Mouse (Mus musculus): ENCODE results near the gene Prkce. TPM values are rescaled to one million over a fixed set of nuclear protein-coding genes. Genes with fewer than 3 reads are reported as not detected.

Gene Prkce
- polyA plus RNA-seq, 1 experiment from 2014 or later = 4.4 TPM

GRCm38 (mm10) chr17:86226198-86226597 lies 58.6 kb downstream of the Prkce start:
- H3K27ac ChIP-seq (ENCODE audit: low read length) = no peak overlapping the region
- H3K4me1 ChIP-seq (ENCODE audit: control insufficient read depth, insufficient read depth, low read length) = no peaks in the 10 kb centered on the region
- H3K9ac ChIP-seq (ENCODE audit: low read length) = no peak overlapping the region
- no peak overlapping the region for H3K4me2 ChIP-seq (ENCODE audit: low read depth, low read length)
- no peaks in the 10 kb centered on the region for H3K27me3 ChIP-seq (ENCODE audit: control insufficient read depth, insufficient read depth, low read length)
- H3K4me3 ChIP-seq (replicated peaks; ENCODE audit: low read length) = no peak overlapping the region
- H3K36me3 ChIP-seq (ENCODE audit: control insufficient read depth, insufficient read depth, low read length) = no peaks in the 10 kb centered on the region
- ATAC-seq (ENCODE audit: insufficient read depth, low FRiP score) = no peak
- no peaks in the 10 kb centered on the region for H3K9me3 ChIP-seq (replicated peaks; ENCODE audit: control insufficient read depth, low read length)
- 57% methylated on average over 8 of the region's 8 CpGs for WGBS

- H3K9me3 ChIP-seq (replicated peaks; ENCODE audit: control insufficient read depth, low read length) = no peaks in the 10 kb centered on the region
- no peak overlapping the region for H3K4me2 ChIP-seq (ENCODE audit: low read depth, low read length)
- H3K27me3 ChIP-seq (ENCODE audit: control insufficient read depth, insufficient read depth, low read length) = no peaks in the 10 kb centered on the region
- no peak for ATAC-seq (ENCODE audit: insufficient read depth, low FRiP score)
- no peak overlapping the region for H3K9ac ChIP-seq (ENCODE audit: low read length)
- no peaks in the 10 kb centered on the region for H3K36me3 ChIP-seq (ENCODE audit: control insufficient read depth, insufficient read depth, low read length)
- H3K4me1 ChIP-seq (ENCODE audit: control insufficient read depth, insufficient read depth, low read length) = no peaks in the 10 kb centered on the region
- no peak overlapping the region for H3K4me3 ChIP-seq (replicated peaks; ENCODE audit: low read length)
- H3K27ac ChIP-seq (ENCODE audit: low read length) = no peak overlapping the region
- 85% methylated on average over 7 of the region's 7 CpGs for WGBS
These were observed 59.0 kb downstream of the Prkce start for GRCm38 (mm10) chr17:86226635-86227034.

- Histone ChIP-seq H3K36me3 (ENCODE audit: control insufficient read depth, insufficient read depth, low read length) (no peaks in the 10 kb centered on the region), H3K4me3 (replicated peaks; ENCODE audit: low read length) (no peak overlapping the region), H3K4me1 (ENCODE audit: control insufficient read depth, insufficient read depth, low read length) (no peaks in the 10 kb centered on the region), H3K9me3 (replicated peaks; ENCODE audit: control insufficient read depth, low read length) (no peaks in the 10 kb centered on the region), H3K27ac (ENCODE audit: low read length) (no peak overlapping the region), H3K9ac (ENCODE audit: low read length) (no peak overlapping the region), H3K27me3 (ENCODE audit: control insufficient read depth, insufficient read depth, low read length) (no peaks in the 10 kb centered on the region), H3K4me2 (ENCODE audit: low read depth, low read length) (no peak overlapping the region)
- WGBS = 90% methylated on average over 3 of the region's 3 CpGs
- no peak for ATAC-seq (ENCODE audit: insufficient read depth, low FRiP score)
These were observed 59.8 kb downstream of the Prkce start for GRCm38 (mm10) chr17:86227389-86227788.

GRCm38 (mm10) chr17:86228850-86229249 lies 61.3 kb downstream of the Prkce start:
- Histone ChIP-seq H3K27ac (ENCODE audit: low read length) (no peak overlapping the region), H3K4me3 (replicated peaks; ENCODE audit: low read length) (no peak overlapping the region), H3K4me1 (ENCODE audit: control insufficient read depth, insufficient read depth, low read length) (no peaks in the 10 kb centered on the region), H3K36me3 (ENCODE audit: control insufficient read depth, insufficient read depth, low read length) (no peaks in the 10 kb centered on the region), H3K27me3 (ENCODE audit: control insufficient read depth, insufficient read depth, low read length) (no peaks in the 10 kb centered on the region), H3K4me2 (ENCODE audit: low read depth, low read length) (no peak overlapping the region), H3K9ac (ENCODE audit: low read length) (no peak overlapping the region), H3K9me3 (replicated peaks; ENCODE audit: control insufficient read depth, low read length) (no peaks in the 10 kb centered on the region)
- no peak for ATAC-seq (ENCODE audit: insufficient read depth, low FRiP score)
- 88% methylated on average over 8 of the region's 8 CpGs for WGBS

- H3K4me3 ChIP-seq (replicated peaks; ENCODE audit: low read length) = no peak overlapping the region
- H3K27me3 ChIP-seq (ENCODE audit: control insufficient read depth, insufficient read depth, low read length) = no peaks in the 10 kb centered on the region
- no peaks in the 10 kb centered on the region for H3K36me3 ChIP-seq (ENCODE audit: control insufficient read depth, insufficient read depth, low read length)
- no peak overlapping the region for H3K4me2 ChIP-seq (ENCODE audit: low read depth, low read length)
- WGBS = 86% methylated on average over 16 of the region's 16 CpGs
- H3K9ac ChIP-seq (ENCODE audit: low read length) = no peak overlapping the region
- H3K9me3 ChIP-seq (replicated peaks; ENCODE audit: control insufficient read depth, low read length) = no peaks in the 10 kb centered on the region
- no peak for ATAC-seq (ENCODE audit: insufficient read depth, low FRiP score)
- no peak overlapping the region for H3K27ac ChIP-seq (ENCODE audit: low read length)
- H3K4me1 ChIP-seq (ENCODE audit: control insufficient read depth, insufficient read depth, low read length) = no peaks in the 10 kb centered on the region
These were observed 62.6 kb downstream of the Prkce start for GRCm38 (mm10) chr17:86230141-86230633.

- no peaks in the 10 kb centered on the region for H3K4me1 ChIP-seq (ENCODE audit: control insufficient read depth, insufficient read depth, low read length)
- no peak overlapping the region for H3K4me2 ChIP-seq (ENCODE audit: low read depth, low read length)
- H3K9ac ChIP-seq (ENCODE audit: low read length) = no peak overlapping the region
- H3K9me3 ChIP-seq (replicated peaks; ENCODE audit: control insufficient read depth, low read length) = no peaks in the 10 kb centered on the region
- H3K27me3 ChIP-seq (ENCODE audit: control insufficient read depth, insufficient read depth, low read length) = no peaks in the 10 kb centered on the region
- no peaks in the 10 kb centered on the region for H3K36me3 ChIP-seq (ENCODE audit: control insufficient read depth, insufficient read depth, low read length)
- peak; percentile 79 for ATAC-seq (ENCODE audit: insufficient read depth, low FRiP score)
- no peak overlapping the region; the same call in 1 of the 2 replicates for H3K27ac ChIP-seq (ENCODE audit: low read length)
- no peak overlapping the region for H3K4me3 ChIP-seq (replicated peaks; ENCODE audit: low read length)
- 68% methylated on average over 12 of the region's 12 CpGs for WGBS
These were observed 64.2 kb downstream of the Prkce start for GRCm38 (mm10) chr17:86231741-86232179.

- Histone ChIP-seq H3K4me2 (ENCODE audit: low read depth, low read length) (no peak overlapping the region), H3K9me3 (replicated peaks; ENCODE audit: control insufficient read depth, low read length) (no peaks in the 10 kb centered on the region), H3K9ac (ENCODE audit: low read length) (no peak overlapping the region), H3K4me3 (replicated peaks; ENCODE audit: low read length) (no peak overlapping the region), H3K27ac (ENCODE audit: low read length) (no peak overlapping the region; the same call in 1 of the 2 replicates), H3K4me1 (ENCODE audit: control insufficient read depth, insufficient read depth, low read length) (no peaks in the 10 kb centered on the region), H3K27me3 (ENCODE audit: control insufficient read depth, insufficient read depth, low read length) (no peaks in the 10 kb centered on the region), H3K36me3 (ENCODE audit: control insufficient read depth, insufficient read depth, low read length) (no peaks in the 10 kb centered on the region)
- ATAC-seq (ENCODE audit: insufficient read depth, low FRiP score) = no peak
- 75% methylated on average over 4 of the region's 4 CpGs for WGBS
These were observed 64.7 kb downstream of the Prkce start for GRCm38 (mm10) chr17:86232248-86232647.

- Histone ChIP-seq H3K4me3 (replicated peaks; ENCODE audit: low read length) (no peak overlapping the region), H3K27me3 (ENCODE audit: control insufficient read depth, insufficient read depth, low read length) (no peaks in the 10 kb centered on the region), H3K9ac (ENCODE audit: low read length) (no peak overlapping the region), H3K4me2 (ENCODE audit: low read depth, low read length) (no peak overlapping the region), H3K36me3 (ENCODE audit: control insufficient read depth, insufficient read depth, low read length) (no peaks in the 10 kb centered on the region), H3K4me1 (ENCODE audit: control insufficient read depth, insufficient read depth, low read length) (no peaks in the 10 kb centered on the region), H3K27ac (ENCODE audit: low read length) (no peak overlapping the region), H3K9me3 (replicated peaks; ENCODE audit: control insufficient read depth, low read length) (no peaks in the 10 kb centered on the region)
- WGBS = 70% methylated on average over 9 of the region's 9 CpGs
- ATAC-seq (ENCODE audit: insufficient read depth, low FRiP score) = no peak
These were observed 67.1 kb downstream of the Prkce start for GRCm38 (mm10) chr17:86234587-86235150.

GRCm38 (mm10) chr17:86236026-86236712 lies 68.6 kb downstream of the Prkce start:
- ATAC-seq (ENCODE audit: insufficient read depth, low FRiP score) = no peak
- H3K9me3 ChIP-seq (replicated peaks; ENCODE audit: control insufficient read depth, low read length) = no peaks in the 10 kb centered on the region
- no peak overlapping the region for H3K4me2 ChIP-seq (ENCODE audit: low read depth, low read length)
- H3K27ac ChIP-seq (ENCODE audit: low read length) = no peak overlapping the region
- WGBS = 83% methylated on average over 10 of the region's 10 CpGs
- no peak overlapping the region for H3K9ac ChIP-seq (ENCODE audit: low read length)
- H3K4me3 ChIP-seq (replicated peaks; ENCODE audit: low read length) = no peak overlapping the region
- no peaks in the 10 kb centered on the region for H3K36me3 ChIP-seq (ENCODE audit: control insufficient read depth, insufficient read depth, low read length)
- no peaks in the 10 kb centered on the region for H3K4me1 ChIP-seq (ENCODE audit: control insufficient read depth, insufficient read depth, low read length)
- no peaks in the 10 kb centered on the region for H3K27me3 ChIP-seq (ENCODE audit: control insufficient read depth, insufficient read depth, low read length)

Data from stomach, embryonic 16.5 days (tissue).